ENCODE assay signal across 16 mouse cellular contexts in genomic region chr5:27732288-27732868, GRCm38 (mm10). TPM values are rescaled to one million over a fixed set of nuclear protein-coding genes. Genes with fewer than 3 reads are reported as not detected.
DNase-seq lines count a peak whose midpoint lies in the region; ATAC-seq and TF ChIP-seq lines count a peak whose summit lies in the region.
"Had no signal": no experiment of that assay in that cellular context is flagged by ENCODE, and none has a peak within 500 bp of the region (broad histone marks: within the 10 kb centered on the region; RNA-seq: fewer than 3 reads in every experiment).

No protein-coding gene starts in this region.

- no peaks in the 10 kb centered on the region for H3K9me3 ChIP-seq in forebrain, embryonic 15.5 days
- no peaks in the 10 kb centered on the region for H3K9me3 ChIP-seq in forebrain, embryonic 12.5 days
- H3K9me3 ChIP-seq in midbrain, embryonic 12.5 days, result no peaks in the 10 kb centered on the region
- peaks cover 10% of the 10 kb centered on the region; the same call in 1 of the 2 replicates for H3K9me3 ChIP-seq in midbrain, embryonic 10.5 days (replicated peaks)
- no peaks in the 10 kb centered on the region for H3K9me3 ChIP-seq in neural tube, embryonic 14.5 days (ENCODE audit: control insufficient read depth, low read length)
- H3K9me3 ChIP-seq: heart, embryonic 15.5 days; stomach, embryonic 15.5 days had no signal

- WGBS in forebrain, embryonic 15.5 days, result 70% methylated on average over 5 of the region's 5 CpGs
- 77% methylated on average over 5 of the region's 5 CpGs for WGBS in forebrain, embryonic 12.5 days
- 76% methylated on average over 5 of the region's 5 CpGs for WGBS in midbrain, embryonic 12.5 days
- 79% methylated on average over 5 of the region's 5 CpGs for WGBS in midbrain, embryonic 10.5 days
- WGBS in neural tube, embryonic 14.5 days, result 72% methylated on average over 5 of the region's 5 CpGs

- no peak for ATAC-seq in forebrain, embryonic 15.5 days (replicated peaks)
- no peak for ATAC-seq in forebrain, embryonic 12.5 days (ENCODE audit: low FRiP score)
- no peak for ATAC-seq in midbrain, embryonic 12.5 days (ENCODE audit: low FRiP score, low read depth)
- ATAC-seq in neural tube, embryonic 14.5 days (ENCODE audit: low read depth), result peak; percentile 44; the same call in 1 of the 2 replicates

- no peak overlapping the region for H3K4me2 ChIP-seq in forebrain, embryonic 15.5 days (replicated peaks)
- H3K4me2 ChIP-seq in forebrain, embryonic 12.5 days, result no peak overlapping the region
- no peak overlapping the region for H3K4me2 ChIP-seq in midbrain, embryonic 12.5 days (replicated peaks)
- H3K4me2 ChIP-seq in neural tube, embryonic 14.5 days (ENCODE audit: low read depth, low read length), result no peak overlapping the region
- H3K4me2 ChIP-seq: heart, embryonic 15.5 days; stomach, embryonic 15.5 days had no signal

- no peak for TF ChIP-seq POLR2A in brain, embryonic 14.5 days (IDR thresholded peaks at IDR 0.05; ENCODE audit: borderline replicate concordance, extremely low read depth, insufficient read depth, insufficient read length, poor library complexity, severe bottlenecking)

- 0 out of 2 replicates have a peak overlapping the region, but pooled peaks have one; percentile 6 for H3K27ac ChIP-seq in forebrain, embryonic 15.5 days (replicated peaks)
- no peak overlapping the region for H3K27ac ChIP-seq in forebrain, embryonic 12.5 days
- peak overlapping the region; percentile 25; the same call in 1 of the 2 replicates for H3K27ac ChIP-seq in midbrain, embryonic 12.5 days (replicated peaks)
- H3K27ac ChIP-seq in midbrain, embryonic 10.5 days (replicated peaks), result no peak overlapping the region
- H3K27ac ChIP-seq in neural tube, embryonic 14.5 days (ENCODE audit: low read depth, low read length), result peak overlapping the region; percentile 22; the same call in 1 of the 2 replicates
- H3K27ac ChIP-seq: embryonic facial prominence, embryonic 10.5 days; heart, embryonic 15.5 days; stomach, embryonic 15.5 days had no signal

- H3K36me3 ChIP-seq in forebrain, embryonic 15.5 days, result no peaks in the 10 kb centered on the region
- H3K36me3 ChIP-seq in forebrain, embryonic 12.5 days (replicated peaks), result no peaks in the 10 kb centered on the region
- H3K36me3 ChIP-seq in midbrain, embryonic 12.5 days, result 0 out of 2 replicates have a peak, but pooled peaks cover 3% of the 10 kb centered on the region
- H3K36me3 ChIP-seq in midbrain, embryonic 10.5 days, result no peaks in the 10 kb centered on the region
- H3K36me3 ChIP-seq in neural tube, embryonic 14.5 days (ENCODE audit: control insufficient read depth, insufficient read depth, low read length), result no peaks in the 10 kb centered on the region
- H3K36me3 ChIP-seq: embryonic facial prominence, embryonic 10.5 days; G1E; heart, embryonic 15.5 days; stomach, embryonic 15.5 days had no signal

- no peak for TF ChIP-seq CTCF in brain, embryonic 14.5 days (IDR thresholded peaks at IDR 0.05; ENCODE audit: borderline replicate concordance, extremely low read depth, insufficient read depth, insufficient read length)

- no peaks in the 10 kb centered on the region for H3K4me1 ChIP-seq in forebrain, embryonic 15.5 days
- H3K4me1 ChIP-seq in forebrain, embryonic 12.5 days, result no peaks in the 10 kb centered on the region; the same call in 1 of the 2 replicates
- no peaks in the 10 kb centered on the region for H3K4me1 ChIP-seq in midbrain, embryonic 12.5 days
- H3K4me1 ChIP-seq in midbrain, embryonic 10.5 days, result no peaks in the 10 kb centered on the region
- H3K4me1 ChIP-seq in neural tube, embryonic 14.5 days (ENCODE audit: control insufficient read depth, insufficient read depth, low read length), result no peaks in the 10 kb centered on the region
- H3K4me1 ChIP-seq: embryonic facial prominence, embryonic 10.5 days; heart, embryonic 15.5 days; stomach, embryonic 15.5 days had no signal

- H3K27me3 ChIP-seq in forebrain, embryonic 15.5 days, result no peaks in the 10 kb centered on the region
- no peaks in the 10 kb centered on the region for H3K27me3 ChIP-seq in forebrain, embryonic 12.5 days
- H3K27me3 ChIP-seq in midbrain, embryonic 12.5 days, result no peaks in the 10 kb centered on the region
- no peaks in the 10 kb centered on the region for H3K27me3 ChIP-seq in midbrain, embryonic 10.5 days (ENCODE audit: low read depth, poor library complexity, severe bottlenecking)
- H3K27me3 ChIP-seq in neural tube, embryonic 14.5 days (ENCODE audit: control insufficient read depth, insufficient read depth, low read length), result no peaks in the 10 kb centered on the region
- H3K27me3 ChIP-seq: heart, embryonic 15.5 days; stomach, embryonic 15.5 days had no signal

- no peak overlapping the region for H3K9ac ChIP-seq in forebrain, embryonic 15.5 days (replicated peaks)
- H3K9ac ChIP-seq in forebrain, embryonic 12.5 days, result no peak overlapping the region
- no peak overlapping the region for H3K9ac ChIP-seq in midbrain, embryonic 12.5 days (replicated peaks)
- no peak overlapping the region for H3K9ac ChIP-seq in neural tube, embryonic 14.5 days (replicated peaks; ENCODE audit: low read depth, low read length)
- H3K9ac ChIP-seq: heart, embryonic 15.5 days; stomach, embryonic 15.5 days had no signal

- H3K4me3 ChIP-seq in forebrain, embryonic 15.5 days, result no peak overlapping the region
- no peak overlapping the region for H3K4me3 ChIP-seq in forebrain, embryonic 12.5 days (replicated peaks)
- H3K4me3 ChIP-seq in midbrain, embryonic 12.5 days, result no peak overlapping the region
- H3K4me3 ChIP-seq in midbrain, embryonic 10.5 days, result no peak overlapping the region
- H3K4me3 ChIP-seq in neural tube, embryonic 14.5 days (ENCODE audit: low read depth, low read length), result no peak overlapping the region
- H3K4me3 ChIP-seq: embryonic facial prominence, embryonic 10.5 days; heart, embryonic 15.5 days; stomach, embryonic 15.5 days had no signal

- DNase-seq in midbrain, embryonic 10.5 days (ENCODE audit: low spot score), result no peak
- peak; percentile 41 for DNase-seq in brain, embryonic 14.5 days (ENCODE audit: low read depth)
- no peak for DNase-seq in urinary bladder, adult 18-20 months (ENCODE audit: low spot score in 2 of 2)
- no peak for DNase-seq in spleen, postnatal 4 days (ENCODE audit: low spot score in 2 of 2)
- DNase-seq: cerebellum, adult 8-10 months; gastrocnemius, postnatal 10 days; kidney, adult 18-20 months; lung, postnatal 14 days had no signal

RNA-seq across cellular contexts. Expression of gene Paxip1, which starts 59.1 kb away (rescaled TPM):
- 30.8 and 31.4 TPM in 2 replicates for polyA plus RNA-seq in forebrain, embryonic 15.5 days (2015; fragmentation: Nextera tagmentation; extraction: Ambion mirVana)
- polyA plus RNA-seq in forebrain, embryonic 12.5 days (2016; fragmentation: Nextera tagmentation; extraction: Ambion mirVana), result 47.6 and 56.7 TPM in 2 replicates
- 42.2 and 51.2 TPM in 2 replicates for polyA plus RNA-seq in midbrain, embryonic 12.5 days (2016; fragmentation: Nextera tagmentation; extraction: Ambion mirVana)
- 56.6 and 58.1 TPM in 2 replicates for polyA plus RNA-seq in midbrain, embryonic 10.5 days (2016; fragmentation: Nextera tagmentation; extraction: Ambion mirVana)
- polyA plus RNA-seq in brain, embryonic 14.5 days (2012; rRNA removed), result 40.2 and 43.4 TPM in 2 replicates
- 27.3 and 31.4 TPM in 2 replicates for polyA plus RNA-seq in neural tube, embryonic 14.5 days (2014; fragmentation: Nextera tagmentation; extraction: Ambion mirVana)

Comparison
In these comparisons a context has a peak if more than half of its experiments do, and no peak if none do; other contexts are left out.
1. H3K27ac ChIP-seq: peak in forebrain, embryonic 15.5 days (single experiment), midbrain, embryonic 12.5 days (single experiment) and neural tube, embryonic 14.5 days (single experiment); none in forebrain, embryonic 12.5 days (single experiment) and midbrain, embryonic 10.5 days (single experiment).